Mouse (Mus musculus): Measurements from ENCODE around the gene Mpl. TPM values are rescaled to one million over a fixed set of nuclear protein-coding genes. Genes with fewer than 3 reads are reported as not detected.

Gene Mpl
- total RNA-seq, 2 experiments from 2014 or later: 0.09 TPM; not detected in 1

Other genes starting within 250 kb of the Mpl start
- gene Ptprf, start 166.1 kb downstream of the Mpl start, total RNA-seq (2021): 10 to 100 TPM; 15.9 to 21.0 TPM
- gene Szt2, start 48.2 kb downstream of the Mpl start, total RNA-seq (2021): 10 to 100 TPM in 1 of 2 experiments, 1 to 10 TPM in 1; 9.6 to 13.4 TPM
- 10 to 100 TPM; 37.8 to 38.0 TPM for gene Med8, start 48.2 kb downstream of the Mpl start, total RNA-seq (2021)
- gene Elovl1, start 29.4 kb downstream of the Mpl start, total RNA-seq (2021): 10 to 100 TPM; 20.2 to 28.3 TPM
- 10 to 100 TPM; 12.1 to 14.7 TPM for gene Cdc20, start 20.2 kb downstream of the Mpl start, total RNA-seq (2021)
- gene Tie1, start 32.5 kb upstream of the Mpl start, total RNA-seq (2021): 10 to 100 TPM; 37.6 to 38.5 TPM
- not detected for gene 2610528J11Rik, start 69.5 kb upstream of the Mpl start, total RNA-seq (2021)
- gene Tmem125, start 86.5 kb upstream of the Mpl start, total RNA-seq (2021): under 1 TPM; 0.14 to 0.23 TPM
- not detected for gene Cfap57, start 163.3 kb upstream of the Mpl start, total RNA-seq (2021)
- 10 to 100 TPM; 43.3 to 47.1 TPM for gene Ebna1bp2, start 163.3 kb upstream of the Mpl start, total RNA-seq (2021)
- not detected for gene Olfr62, start 201.4 kb upstream of the Mpl start, total RNA-seq (2021)
- not detected for gene Olfr1342, start 235.2 kb upstream of the Mpl start, total RNA-seq (2021)
- not detected for gene Olfr1341, start 246.0 kb upstream of the Mpl start, total RNA-seq (2021)

Measured in gastrocnemius, postnatal 10 days (tissue).